Mouse (Mus musculus) heart, adult 9 months (tissue): ENCODE measurements around the gene Olfr548-ps1.

ENCODE experiments used
- DNase-seq, 2 experiments: peaks; one replicate each; pipeline ENCODE4 v3.0.0; 2022; ENCODE audit warnings: low spot score in 2 of 2

Olfr548-ps1 gene

DNA sequence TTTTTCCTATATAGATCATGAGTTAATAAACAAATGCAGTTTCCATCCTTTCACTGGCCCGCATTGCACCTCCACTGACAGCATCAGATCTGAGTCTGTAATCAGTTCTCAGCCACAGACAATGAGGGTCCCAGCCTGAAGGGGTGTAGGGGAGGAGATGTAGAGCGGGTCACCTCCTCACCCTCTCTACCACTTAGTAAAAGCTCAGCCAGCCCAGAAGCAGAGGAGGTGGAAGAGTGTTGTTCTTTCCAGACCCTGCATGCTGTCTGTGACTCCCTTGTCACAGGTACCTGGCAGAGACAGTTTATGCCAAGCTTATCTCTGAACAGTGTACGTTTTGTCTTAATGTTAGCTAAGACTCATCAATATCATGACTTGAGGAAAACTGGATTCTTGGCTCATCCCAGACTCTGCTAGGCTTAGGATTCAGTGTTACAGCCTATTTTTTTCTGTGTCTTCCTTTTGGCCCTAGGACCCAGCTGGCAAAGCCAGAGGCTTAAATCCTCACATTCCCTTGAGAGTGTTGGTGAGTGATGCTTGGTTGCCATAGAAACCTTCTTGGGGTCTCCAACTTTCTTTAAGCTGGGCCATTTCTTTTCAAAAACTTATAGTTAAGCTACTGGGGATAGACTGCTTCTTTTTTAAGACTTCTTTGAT, 32.6 kb downstream of the Olfr548-ps1 start:
- DNase-seq: no peak

- no peak for DNase-seq
These were observed 35.3 kb downstream of the Olfr548-ps1 start for GRCm38 (mm10) chr7:102575998-102576397.

DNA sequence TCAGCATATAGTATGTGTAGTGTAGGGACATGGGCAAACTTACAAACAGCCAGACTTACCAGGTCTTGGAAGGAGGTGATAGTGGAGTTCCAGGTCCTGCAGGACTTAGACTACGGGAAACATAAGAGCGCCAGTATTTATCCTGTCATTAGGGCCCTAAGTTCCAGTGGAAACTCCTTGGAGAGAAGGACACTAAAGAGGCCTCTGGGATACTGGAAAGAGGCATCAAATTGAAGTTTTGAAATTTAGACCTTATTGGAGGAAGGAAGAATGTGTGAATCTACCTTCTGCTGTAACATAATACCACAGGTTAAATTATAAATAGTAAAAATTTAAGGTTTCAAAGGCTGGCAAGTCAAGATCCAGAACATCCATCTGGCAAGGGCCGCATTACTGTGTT, 51.1 kb downstream of the Olfr548-ps1 start, which contains the start of gene Olfr551:
Gene Olfr551 (minus strand): TSS at position 101 of the 400 bp plus-strand sequence.
- no peak for DNase-seq
